Mouse (Mus musculus) limb, embryonic 13.5 days (tissue): ENCODE data around the gene Zfp956. TPM values are rescaled to one million over a fixed set of nuclear protein-coding genes. Genes with fewer than 3 reads are reported as not detected.
A peak's percentile ranks its signal among the peaks of the same experiment; 100 is the strongest.

Experiments
- ATAC-seq: fragments of 200-750 bp; cut with Nextera tagmentation; 2 replicates; pipeline ENCODE4 v1.8.0; 2017; ENCODE audit warnings: low read depth, moderate number of reproducible peaks, moderate TSS enrichment; ENCODE audit not compliant: low FRiP score
- H3K27ac ChIP-seq: fragments of 300-500 bp; sonication (generic); 2 replicates; pipeline ENCODE4 v1.5.1; 2015; ENCODE audit warnings: inconsistent platforms, mild to moderate bottlenecking, moderate library complexity
- H3K27me3 ChIP-seq: fragments of 300-500 bp; sonication (generic); 2 replicates; pipeline ENCODE4 v1.6.1; 2015; ENCODE audit warnings: mild to moderate bottlenecking, inconsistent platforms
- H3K36me3 ChIP-seq: fragments of 300-500 bp; sonication (generic); 2 replicates; pipeline ENCODE4 v1.6.1; 2015; ENCODE audit warnings: inconsistent platforms, mild to moderate bottlenecking, moderate library complexity
- H3K4me1 ChIP-seq: fragments of 300-500 bp; sonication (generic); 2 replicates; pipeline ENCODE4 v1.6.1; 2015; ENCODE audit warnings: inconsistent platforms
- H3K4me2 ChIP-seq: fragments of 300-500 bp; sonication (generic); replicated peaks from 2 replicates; pipeline ENCODE4 v1.6.1; 2015; ENCODE audit warnings: inconsistent platforms, mild to moderate bottlenecking, moderate library complexity
- H3K4me3 ChIP-seq: fragments of 300-500 bp; sonication (generic); 2 replicates; pipeline ENCODE4 v1.5.1; 2015; ENCODE audit warnings: moderate library complexity, mild to moderate bottlenecking, inconsistent platforms
- H3K9ac ChIP-seq: fragments of 300-500 bp; sonication (generic); 2 replicates; pipeline ENCODE4 v1.6.1; 2015; ENCODE audit warnings: mild to moderate bottlenecking, inconsistent platforms
- H3K9me3 ChIP-seq: fragments of 300-500 bp; sonication (generic); 2 replicates; pipeline ENCODE4 v1.6.1; 2016; ENCODE audit warnings: inconsistent platforms
- WGBS: fragments of 180-500 bp; shearing (Covaris S2); methylation state at CpG from one replicate; pipeline ENCODE4 v1.1.7; 2015; 5-methylcytosine and 5-hydroxymethylcytosine counted together
- polyA plus RNA-seq: library from polyadenylated mRNA; unstranded; fragments of >200 nt; fragmentation: Nextera tagmentation; extraction: Ambion mirVana; gene quantifications from 2 replicates; pipeline ENCODE4 v1.2.1, GENCODE M21; 2015

Zfp956 gene
- 13.4 and 17.5 TPM in 2 replicates for polyA plus RNA-seq

DNA sequence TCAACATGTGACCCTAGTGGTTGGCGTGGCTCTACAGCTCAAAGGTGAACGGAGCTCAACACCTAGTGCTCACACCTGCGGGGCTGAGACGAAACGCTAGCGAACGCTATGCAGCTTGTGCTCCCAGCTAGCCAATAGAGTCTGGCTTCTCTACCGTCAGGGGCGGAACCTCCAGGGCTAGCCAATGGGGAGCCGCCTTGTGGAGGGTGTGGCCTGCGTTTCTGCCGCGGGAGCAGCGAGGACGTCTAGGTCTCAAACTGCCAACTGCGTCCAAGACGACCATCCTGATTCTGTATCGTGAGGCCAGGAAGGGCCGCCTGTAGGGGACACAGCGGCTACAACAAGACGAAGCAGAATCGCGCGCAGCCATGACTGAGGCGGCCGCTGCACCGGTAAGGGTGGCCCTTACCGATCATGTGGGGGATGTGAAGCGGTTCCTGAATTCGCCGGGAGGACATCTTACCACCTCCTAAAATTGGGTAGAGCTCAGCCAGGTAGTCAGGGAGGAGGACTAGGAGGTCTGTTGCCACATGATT is at the start of gene Zfp956:
Gene Zfp956, plus strand, starts transcription at position 200 of the 536 bp plus-strand sequence.
- under 1% methylated on average over 31 of the region's 31 CpGs for WGBS
- H3K36me3 ChIP-seq = peaks cover 32% of the 10 kb centered on the region
- peaks cover 18% of the 10 kb centered on the region for H3K4me1 ChIP-seq
- H3K4me2 ChIP-seq = peak within 1 kb of the TSS; percentile 84
- peak within 1 kb of the TSS; percentile 75 for H3K4me3 ChIP-seq
- H3K27ac ChIP-seq = peak within 1 kb of the TSS; percentile 81; the same call in 1 of the 2 replicates
- H3K9ac ChIP-seq = peak within 1 kb of the TSS; percentile 80
- ATAC-seq = peak; percentile 99
- H3K9me3 ChIP-seq = no peaks in the 10 kb centered on the region
- H3K27me3 ChIP-seq = no peaks in the 10 kb centered on the region

DNA sequence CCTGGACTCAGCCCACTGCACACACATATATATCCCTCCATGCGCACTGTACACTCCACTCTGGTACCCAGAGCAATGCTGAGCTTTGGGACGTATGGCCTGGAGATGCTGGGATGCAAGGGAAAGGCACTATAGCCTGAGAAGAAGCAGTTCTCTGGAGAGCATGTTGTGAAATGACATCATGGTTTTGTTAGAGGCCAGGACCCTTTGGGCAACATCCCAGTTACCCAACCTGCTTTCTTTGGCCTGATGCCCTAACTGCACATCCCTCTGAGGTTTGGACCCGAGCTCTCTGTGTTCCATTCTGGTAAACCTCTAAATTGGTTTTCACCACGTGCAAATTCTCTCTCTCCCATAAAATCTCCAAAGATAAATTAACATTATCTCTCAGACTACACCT is 49.6 kb upstream of the Zfp956 start:
- Histone ChIP-seq H3K36me3 (peaks cover 96% of the 10 kb centered on the region), H3K27ac (no peak overlapping the region), H3K27me3 (peaks cover 9% of the 10 kb centered on the region)

GRCm38 (mm10) chr6:47904361-47904760 is 48.8 kb upstream of the Zfp956 start:
- H3K36me3 ChIP-seq = peaks cover 89% of the 10 kb centered on the region
- WGBS = 37% methylated on average over 19 of the region's 19 CpGs

More for the DNA sequence above, 49.6 kb upstream of the Zfp956 start:
- Histone ChIP-seq H3K9me3 (0 out of 2 replicates have a peak, but pooled peaks cover 6% of the 10 kb centered on the region), H3K4me1 (no peaks in the 10 kb centered on the region), H3K9ac (no peak overlapping the region), H3K4me2 (no peak overlapping the region), H3K4me3 (no peak overlapping the region)
- WGBS = 73% methylated on average over 4 of the region's 4 CpGs
- ATAC-seq = no peak

DNA sequence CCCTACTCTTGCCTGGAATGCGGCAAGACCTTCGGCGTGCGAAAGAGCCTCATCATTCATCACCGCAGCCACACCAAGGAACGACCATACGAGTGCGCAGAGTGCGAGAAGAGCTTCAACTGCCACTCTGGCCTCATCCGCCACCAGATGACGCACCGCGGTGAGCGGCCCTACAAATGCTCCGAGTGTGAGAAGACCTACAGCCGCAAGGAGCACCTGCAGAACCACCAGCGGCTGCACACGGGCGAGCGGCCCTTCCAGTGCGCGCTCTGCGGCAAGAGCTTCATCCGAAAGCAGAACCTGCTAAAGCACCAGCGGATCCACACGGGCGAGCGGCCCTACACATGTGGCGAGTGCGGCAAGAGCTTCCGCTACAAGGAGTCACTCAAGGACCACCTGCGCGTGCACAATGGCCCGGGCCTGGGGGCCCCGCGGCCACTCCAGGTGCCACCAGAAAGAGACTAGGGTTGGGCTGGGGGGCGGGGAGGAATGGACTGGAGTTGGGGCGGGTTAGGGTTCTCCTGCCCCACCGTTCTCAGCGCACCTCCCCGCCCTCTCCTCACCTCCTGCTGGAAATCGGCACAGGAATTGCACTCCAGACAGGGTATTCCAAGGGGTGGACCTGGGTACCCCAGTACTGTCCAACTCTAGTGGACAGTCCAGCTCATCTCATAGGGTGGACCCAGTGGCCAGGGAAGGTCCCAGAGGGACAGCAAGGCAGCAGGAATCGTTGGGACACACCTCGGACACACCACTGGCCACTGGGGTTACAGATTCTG is 48.1 kb upstream of the Zfp956 start:
- Histone ChIP-seq H3K4me3 (no peak overlapping the region), H3K9ac (no peak overlapping the region), H3K4me1 (no peaks in the 10 kb centered on the region), H3K4me2 (no peak overlapping the region), H3K27me3 (peaks cover 9% of the 10 kb centered on the region), H3K27ac (no peak overlapping the region), H3K36me3 (peaks cover 81% of the 10 kb centered on the region), H3K9me3 (0 out of 2 replicates have a peak, but pooled peaks cover 6% of the 10 kb centered on the region)
- ATAC-seq = no peak
- 62% methylated on average over 44 of the region's 44 CpGs for WGBS

More at GRCm38 (mm10) chr6:47904361-47904760, 48.8 kb upstream of the Zfp956 start:
- no peak for ATAC-seq
- peaks cover 9% of the 10 kb centered on the region for H3K27me3 ChIP-seq
- no peak overlapping the region for H3K27ac ChIP-seq
- H3K9me3 ChIP-seq = 0 out of 2 replicates have a peak, but pooled peaks cover 6% of the 10 kb centered on the region
- no peak overlapping the region for H3K4me3 ChIP-seq
- H3K4me2 ChIP-seq = no peak overlapping the region
- no peak overlapping the region for H3K9ac ChIP-seq
- no peaks in the 10 kb centered on the region for H3K4me1 ChIP-seq

GRCm38 (mm10) chr6:47906326-47906725 is 46.9 kb upstream of the Zfp956 start:
- Histone ChIP-seq H3K4me2 (no peak overlapping the region), H3K4me3 (no peak overlapping the region), H3K9ac (no peak overlapping the region), H3K27ac (no peak overlapping the region), H3K4me1 (no peaks in the 10 kb centered on the region), H3K27me3 (peaks cover 9% of the 10 kb centered on the region), H3K36me3 (peaks cover 69% of the 10 kb centered on the region), H3K9me3 (0 out of 2 replicates have a peak, but pooled peaks cover 6% of the 10 kb centered on the region)
- 91% methylated on average over 5 of the region's 5 CpGs for WGBS
- no peak for ATAC-seq

GRCm38 (mm10) chr6:47909007-47909406 is 44.2 kb upstream of the Zfp956 start:
- no peak overlapping the region for H3K9ac ChIP-seq
- 0 out of 2 replicates have a peak, but pooled peaks cover 6% of the 10 kb centered on the region for H3K9me3 ChIP-seq
- 79% methylated on average over 1 of the region's 1 CpGs for WGBS

DNA sequence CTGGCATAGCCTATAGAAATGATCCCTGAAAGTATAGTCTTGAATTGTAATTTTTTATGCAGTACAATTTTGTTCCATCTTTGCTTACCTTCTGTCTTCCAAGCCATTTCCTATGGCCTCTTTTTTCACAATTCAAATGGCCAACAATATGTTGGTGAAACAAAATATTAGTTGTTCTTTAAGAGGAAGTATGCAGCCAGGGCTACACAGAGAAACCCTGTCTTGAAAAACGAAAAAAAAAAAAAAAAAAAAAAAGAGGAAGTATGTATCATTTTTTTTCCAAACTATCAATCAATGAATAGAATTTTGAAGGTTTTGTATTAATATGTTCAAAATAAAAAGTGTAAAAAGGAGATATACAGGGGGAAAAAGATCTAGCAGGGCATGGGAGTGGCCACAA is 41.5 kb upstream of the Zfp956 start:
- Histone ChIP-seq H3K4me1 (no peaks in the 10 kb centered on the region), H3K9me3 (no peaks in the 10 kb centered on the region), H3K4me2 (no peak overlapping the region), H3K36me3 (peaks cover 17% of the 10 kb centered on the region), H3K27me3 (no peaks in the 10 kb centered on the region), H3K4me3 (no peak overlapping the region), H3K27ac (no peak overlapping the region), H3K9ac (no peak overlapping the region)
- WGBS = 60% methylated on average over 1 of the region's 1 CpGs
- no peak for ATAC-seq

More at GRCm38 (mm10) chr6:47909007-47909406, 44.2 kb upstream of the Zfp956 start:
- no peak for ATAC-seq
- Histone ChIP-seq H3K4me1 (no peaks in the 10 kb centered on the region), H3K27ac (no peak overlapping the region), H3K36me3 (peaks cover 43% of the 10 kb centered on the region), H3K4me3 (no peak overlapping the region), H3K27me3 (no peaks in the 10 kb centered on the region; the same call in 1 of the 2 replicates), H3K4me2 (no peak overlapping the region)

GRCm38 (mm10) chr6:47912991-47913390 is 40.2 kb upstream of the Zfp956 start:
- Histone ChIP-seq H3K4me3 (no peak overlapping the region), H3K4me2 (no peak overlapping the region), H3K27ac (no peak overlapping the region), H3K9ac (no peak overlapping the region), H3K4me1 (no peaks in the 10 kb centered on the region), H3K36me3 (peaks cover 4% of the 10 kb centered on the region), H3K27me3 (no peaks in the 10 kb centered on the region), H3K9me3 (no peaks in the 10 kb centered on the region)
- WGBS = 59% methylated on average over 3 of the region's 3 CpGs
- ATAC-seq = 0 out of 2 replicates have a peak, but pooled peaks have one; percentile 54

GRCm38 (mm10) chr6:47917051-47917450 is 36.1 kb upstream of the Zfp956 start:
- no peak for ATAC-seq
- WGBS = 80% methylated on average over 5 of the region's 5 CpGs

GRCm38 (mm10) chr6:47918768-47919274 is 34.4 kb upstream of the Zfp956 start:
- Histone ChIP-seq H3K4me2 (no peak overlapping the region), H3K9ac (no peak overlapping the region), H3K4me1 (peaks cover 16% of the 10 kb centered on the region), H3K4me3 (no peak overlapping the region), H3K9me3 (no peaks in the 10 kb centered on the region), H3K27me3 (no peaks in the 10 kb centered on the region), H3K27ac (no peak overlapping the region), H3K36me3 (no peaks in the 10 kb centered on the region)
- no peak for ATAC-seq
- WGBS = 61% methylated on average over 3 of the region's 3 CpGs

More at GRCm38 (mm10) chr6:47917051-47917450, 36.1 kb upstream of the Zfp956 start:
- no peak overlapping the region for H3K4me3 ChIP-seq
- no peak overlapping the region for H3K9ac ChIP-seq
- H3K36me3 ChIP-seq = no peaks in the 10 kb centered on the region
- no peaks in the 10 kb centered on the region for H3K9me3 ChIP-seq
- no peak overlapping the region for H3K4me2 ChIP-seq
- no peak overlapping the region for H3K27ac ChIP-seq
- no peaks in the 10 kb centered on the region for H3K27me3 ChIP-seq
- H3K4me1 ChIP-seq = peaks cover 12% of the 10 kb centered on the region

- H3K27me3 ChIP-seq = no peaks in the 10 kb centered on the region
- peak overlapping the region; percentile 85 for H3K4me2 ChIP-seq
- H3K4me3 ChIP-seq = peak overlapping the region; percentile 85
- peak overlapping the region; percentile 48; the same call in 1 of the 2 replicates for H3K27ac ChIP-seq
- H3K9me3 ChIP-seq = no peaks in the 10 kb centered on the region
- WGBS = 27% methylated on average over 11 of the region's 11 CpGs
- H3K36me3 ChIP-seq = no peaks in the 10 kb centered on the region
- peaks cover 19% of the 10 kb centered on the region for H3K4me1 ChIP-seq
- peak; percentile 50 for ATAC-seq
- peak overlapping the region; percentile 91 for H3K9ac ChIP-seq
Observed at GRCm38 (mm10) chr6:47919646-47920446, 33.3 kb upstream of the Zfp956 start.
